Mouse (Mus musculus): Measurements from ENCODE around the gene Kdr. TPM values are rescaled to one million over a fixed set of nuclear protein-coding genes. Genes with fewer than 3 reads are reported as not detected.

Gene Kdr
- polyA plus RNA-seq, 1 experiment from 2014 or later = 6.5 TPM

DNA sequence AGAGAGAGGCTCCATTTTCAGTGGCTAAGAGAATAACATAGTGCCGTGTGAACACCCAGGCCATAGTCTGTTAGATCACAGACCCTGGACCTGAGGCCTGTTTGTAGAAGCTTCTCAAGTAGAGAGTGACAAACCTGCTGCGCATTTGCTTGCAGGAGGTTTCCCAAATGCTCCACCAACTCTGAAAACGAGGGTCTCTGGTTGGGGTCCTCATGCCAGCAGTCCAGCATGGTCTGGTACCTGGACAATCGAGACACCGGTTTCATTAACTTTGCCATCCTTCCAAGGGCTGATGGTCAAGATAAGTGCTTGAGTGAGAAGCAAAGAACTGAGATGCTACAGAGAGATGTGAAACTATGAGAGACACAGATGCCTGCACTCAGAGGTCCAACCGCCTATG lies 35.0 kb downstream of the Kdr start:
- Histone ChIP-seq H3K9me3 (ENCODE audit: control insufficient read depth, low read length) (no peaks in the 10 kb centered on the region), H3K27ac (replicated peaks) (no peak overlapping the region), H3K36me3 (ENCODE audit: control insufficient read depth, insufficient read depth, low read length) (no peaks in the 10 kb centered on the region), H3K4me1 (replicated peaks; ENCODE audit: control insufficient read depth, insufficient read depth) (no peaks in the 10 kb centered on the region), H3K9ac (ENCODE audit: low read length) (no peak overlapping the region), H3K4me3 (ENCODE audit: low read depth, low read length) (no peak overlapping the region), H3K27me3 (ENCODE audit: control insufficient read depth, insufficient read depth, low read length) (no peaks in the 10 kb centered on the region), H3K4me2 (replicated peaks; ENCODE audit: low read depth) (no peak overlapping the region)
- no peak for TF ChIP-seq CTCF (IDR thresholded peaks at IDR 0.05; ENCODE audit: low read depth)
- TF ChIP-seq EP300 (optimal IDR thresholded peaks at IDR 0.05) = no peak
- no peak for DNase-seq (ENCODE audit: low spot score)
- 94% methylated on average over 6 of the region's 6 CpGs for WGBS
- no peak for ATAC-seq (ENCODE audit: low FRiP score, low TSS enrichment)

DNA sequence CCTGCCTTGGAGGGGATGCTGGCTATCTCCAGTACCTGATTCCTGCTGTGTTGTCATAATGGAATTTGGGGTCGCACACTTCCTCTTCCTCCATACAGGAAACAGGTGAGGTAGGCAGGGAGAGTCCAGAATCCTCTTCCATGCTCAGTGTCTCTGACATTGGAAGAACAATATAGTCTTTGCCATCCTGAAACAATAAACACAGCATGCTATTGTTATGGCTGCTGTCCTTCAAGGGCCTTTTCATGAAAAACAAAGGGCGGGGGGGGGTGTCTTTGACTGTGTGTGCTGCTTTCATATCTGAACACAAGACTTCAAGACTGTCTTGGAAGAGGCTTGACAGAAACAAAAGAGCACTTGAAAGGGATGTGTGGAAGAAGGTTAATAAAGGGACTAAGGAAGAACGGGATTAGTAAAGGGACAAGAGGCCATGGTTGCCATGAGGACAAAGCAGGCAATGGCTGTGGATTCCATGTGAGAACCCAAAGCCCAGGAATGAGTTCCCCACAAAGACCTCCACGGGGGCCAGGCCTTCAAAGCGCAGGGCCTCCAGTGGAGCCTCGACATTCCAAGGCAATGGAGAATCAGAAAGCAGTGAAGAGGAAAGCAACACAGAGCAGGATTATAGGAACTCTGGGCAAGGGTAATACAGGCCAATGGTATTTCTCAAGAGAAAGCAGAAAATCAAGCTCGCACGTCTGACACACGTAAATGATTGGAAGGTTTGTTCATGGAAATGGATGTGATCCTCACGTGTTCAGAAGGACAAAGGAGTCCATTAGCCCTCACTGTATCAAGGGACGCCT lies 36.3 kb downstream of the Kdr start:
- no peak for ATAC-seq (ENCODE audit: low FRiP score, low TSS enrichment)
- no peak for DNase-seq (ENCODE audit: low spot score)
- no peaks in the 10 kb centered on the region for H3K4me1 ChIP-seq (replicated peaks; ENCODE audit: control insufficient read depth, insufficient read depth)
- H3K36me3 ChIP-seq (ENCODE audit: control insufficient read depth, insufficient read depth, low read length) = no peaks in the 10 kb centered on the region
- no peaks in the 10 kb centered on the region for H3K27me3 ChIP-seq (ENCODE audit: control insufficient read depth, insufficient read depth, low read length)
- H3K9me3 ChIP-seq (ENCODE audit: control insufficient read depth, low read length) = no peaks in the 10 kb centered on the region
- H3K27ac ChIP-seq (replicated peaks) = no peak overlapping the region
- TF ChIP-seq CTCF (IDR thresholded peaks at IDR 0.05; ENCODE audit: low read depth) (no peak), EP300 (optimal IDR thresholded peaks at IDR 0.05) (no peak)
- no peak overlapping the region for H3K9ac ChIP-seq (ENCODE audit: low read length)
- H3K4me3 ChIP-seq (ENCODE audit: low read depth, low read length) = no peak overlapping the region
- WGBS = 82% methylated on average over 11 of the region's 11 CpGs
- H3K4me2 ChIP-seq (replicated peaks; ENCODE audit: low read depth) = no peak overlapping the region

DNA sequence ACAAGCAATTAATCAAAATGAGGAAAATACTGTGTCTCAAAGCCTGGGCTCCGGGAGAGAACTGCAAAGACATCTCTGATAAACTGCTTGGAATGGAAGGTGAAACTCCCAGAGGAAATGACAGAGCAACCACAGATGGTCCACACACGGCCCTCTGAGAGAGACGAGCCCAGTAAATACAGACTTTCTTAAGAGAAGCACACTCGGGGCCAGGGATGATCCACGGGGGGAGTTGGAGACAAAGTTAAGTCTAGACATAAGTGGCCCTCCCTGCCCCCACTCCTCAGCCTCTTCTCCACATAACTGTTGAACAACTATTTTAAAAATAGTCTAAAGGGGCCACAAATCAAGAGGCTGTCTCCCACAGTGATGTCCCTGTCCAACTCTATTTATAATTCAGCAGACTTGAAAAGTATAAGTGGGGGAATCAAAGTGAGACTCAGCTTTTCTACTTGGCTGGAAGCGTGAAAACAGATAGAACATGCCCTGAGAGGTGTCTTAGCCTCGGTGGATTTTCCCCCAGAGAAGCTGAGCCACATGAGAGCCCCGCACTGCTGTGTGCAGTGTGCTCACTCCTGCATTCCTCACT lies 39.0 kb downstream of the Kdr start:
- DNase-seq (ENCODE audit: low spot score) (no peak), ATAC-seq (ENCODE audit: low FRiP score, low TSS enrichment) (no peak)
- Histone ChIP-seq H3K9ac (ENCODE audit: low read length) (no peak overlapping the region), H3K4me1 (replicated peaks; ENCODE audit: control insufficient read depth, insufficient read depth) (no peaks in the 10 kb centered on the region), H3K27ac (replicated peaks) (no peak overlapping the region), H3K4me2 (replicated peaks; ENCODE audit: low read depth) (no peak overlapping the region), H3K9me3 (ENCODE audit: control insufficient read depth, low read length) (no peaks in the 10 kb centered on the region), H3K36me3 (ENCODE audit: control insufficient read depth, insufficient read depth, low read length) (no peaks in the 10 kb centered on the region), H3K4me3 (ENCODE audit: low read depth, low read length) (no peak overlapping the region), H3K27me3 (ENCODE audit: control insufficient read depth, insufficient read depth, low read length) (no peaks in the 10 kb centered on the region)
- TF ChIP-seq EP300 (optimal IDR thresholded peaks at IDR 0.05) (no peak), CTCF (IDR thresholded peaks at IDR 0.05; ENCODE audit: low read depth) (no peak)
- WGBS = 30% methylated on average over 8 of the region's 8 CpGs

DNA sequence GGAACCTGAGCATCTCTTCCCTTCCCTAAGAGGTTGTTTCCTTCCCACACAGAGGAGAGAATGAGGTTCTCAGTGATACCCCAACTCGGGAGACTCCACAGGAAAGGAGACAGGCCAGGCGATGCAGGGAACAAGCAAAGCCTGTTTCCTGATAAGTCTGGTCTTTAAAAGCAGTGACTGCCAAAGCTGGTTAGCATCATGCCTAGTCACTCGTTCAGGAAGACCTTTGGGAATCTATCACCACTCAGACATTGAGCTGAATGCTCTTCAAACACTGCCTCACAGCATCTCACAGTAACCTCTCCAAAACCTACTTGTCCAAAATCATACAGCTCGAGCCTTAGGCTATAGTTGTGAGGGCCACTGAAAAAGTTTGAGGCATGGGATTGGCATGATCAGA lies 40.2 kb downstream of the Kdr start:
- H3K4me1 ChIP-seq (replicated peaks; ENCODE audit: control insufficient read depth, insufficient read depth) = no peaks in the 10 kb centered on the region
- DNase-seq (ENCODE audit: low spot score) (no peak), ATAC-seq (ENCODE audit: low FRiP score, low TSS enrichment) (no peak)
- H3K4me2 ChIP-seq (replicated peaks; ENCODE audit: low read depth) = no peak overlapping the region
- no peaks in the 10 kb centered on the region for H3K36me3 ChIP-seq (ENCODE audit: control insufficient read depth, insufficient read depth, low read length)
- H3K4me3 ChIP-seq (ENCODE audit: low read depth, low read length) = no peak overlapping the region
- no peaks in the 10 kb centered on the region for H3K9me3 ChIP-seq (ENCODE audit: control insufficient read depth, low read length)
- TF ChIP-seq CTCF (IDR thresholded peaks at IDR 0.05; ENCODE audit: low read depth) (no peak), EP300 (optimal IDR thresholded peaks at IDR 0.05) (no peak)
- H3K27me3 ChIP-seq (ENCODE audit: control insufficient read depth, insufficient read depth, low read length) = no peaks in the 10 kb centered on the region
- no peak overlapping the region for H3K9ac ChIP-seq (ENCODE audit: low read length)
- WGBS = 61% methylated on average over 4 of the region's 4 CpGs
- H3K27ac ChIP-seq (replicated peaks) = no peak overlapping the region

DNA sequence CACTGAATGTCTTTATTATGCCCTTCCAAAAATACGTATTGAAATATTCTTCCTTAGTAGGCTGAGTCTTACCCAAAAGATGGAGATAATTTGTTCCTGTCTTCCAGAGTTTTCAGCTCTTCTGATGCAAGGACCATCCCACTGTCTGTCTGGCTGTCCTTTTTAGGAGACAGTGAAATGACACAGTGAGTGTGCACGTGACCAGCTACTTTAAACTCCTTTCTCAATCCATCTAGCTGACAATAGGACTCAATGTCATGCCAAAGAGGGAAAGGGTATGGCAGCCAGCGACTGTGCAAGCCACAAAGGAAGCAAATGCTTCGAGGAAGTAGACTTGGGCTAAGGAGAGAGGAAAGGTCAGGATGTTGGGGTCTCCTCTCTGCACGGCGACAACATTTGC lies 42.0 kb downstream of the Kdr start:
- WGBS = 73% methylated on average over 6 of the region's 6 CpGs
- Histone ChIP-seq H3K36me3 (ENCODE audit: control insufficient read depth, insufficient read depth, low read length) (no peaks in the 10 kb centered on the region), H3K9me3 (ENCODE audit: control insufficient read depth, low read length) (no peaks in the 10 kb centered on the region), H3K4me3 (ENCODE audit: low read depth, low read length) (no peak overlapping the region), H3K4me2 (replicated peaks; ENCODE audit: low read depth) (no peak overlapping the region), H3K27ac (replicated peaks) (no peak overlapping the region), H3K27me3 (ENCODE audit: control insufficient read depth, insufficient read depth, low read length) (no peaks in the 10 kb centered on the region), H3K4me1 (replicated peaks; ENCODE audit: control insufficient read depth, insufficient read depth) (no peaks in the 10 kb centered on the region), H3K9ac (ENCODE audit: low read length) (no peak overlapping the region)
- no peak for ATAC-seq (ENCODE audit: low FRiP score, low TSS enrichment)
- no peak for DNase-seq (ENCODE audit: low spot score)
- TF ChIP-seq EP300 (optimal IDR thresholded peaks at IDR 0.05) = no peak
- no peak for TF ChIP-seq CTCF (IDR thresholded peaks at IDR 0.05; ENCODE audit: low read depth)

DNA sequence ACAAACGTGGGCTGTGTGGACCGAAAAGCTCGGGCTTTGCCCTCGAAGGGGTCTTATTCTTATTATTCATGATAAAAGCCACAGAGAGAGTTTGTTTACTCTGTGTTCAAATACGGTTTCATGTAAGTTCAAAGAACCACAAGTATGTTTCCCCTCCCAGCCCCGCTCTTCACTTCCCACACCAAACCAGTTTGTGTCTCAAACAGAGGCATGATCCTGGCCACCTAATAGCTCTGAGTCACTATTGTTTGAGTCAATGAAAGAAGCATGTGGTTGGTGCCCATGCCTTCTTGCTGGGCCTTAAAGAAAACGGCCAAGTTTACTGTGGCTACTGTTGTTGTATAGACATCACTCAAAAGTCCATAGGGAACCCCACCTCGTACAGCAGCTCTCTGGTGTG lies 43.0 kb downstream of the Kdr start:
- H3K9ac ChIP-seq (ENCODE audit: low read length) = no peak overlapping the region
- no peaks in the 10 kb centered on the region for H3K27me3 ChIP-seq (ENCODE audit: control insufficient read depth, insufficient read depth, low read length)
- TF ChIP-seq CTCF (IDR thresholded peaks at IDR 0.05; ENCODE audit: low read depth) = no peak
- TF ChIP-seq EP300 (optimal IDR thresholded peaks at IDR 0.05) = no peak
- no peak overlapping the region for H3K4me2 ChIP-seq (replicated peaks; ENCODE audit: low read depth)
- no peak overlapping the region for H3K4me3 ChIP-seq (ENCODE audit: low read depth, low read length)
- H3K9me3 ChIP-seq (ENCODE audit: control insufficient read depth, low read length) = no peaks in the 10 kb centered on the region
- ATAC-seq (ENCODE audit: low FRiP score, low TSS enrichment) = no peak
- DNase-seq (ENCODE audit: low spot score) = no peak
- no peak overlapping the region for H3K27ac ChIP-seq (replicated peaks)
- H3K36me3 ChIP-seq (ENCODE audit: control insufficient read depth, insufficient read depth, low read length) = no peaks in the 10 kb centered on the region
- no peaks in the 10 kb centered on the region for H3K4me1 ChIP-seq (replicated peaks; ENCODE audit: control insufficient read depth, insufficient read depth)
- 51% methylated on average over 8 of the region's 8 CpGs for WGBS
